Mouse (Mus musculus) olfactory bulb, adult 2 months (tissue): ENCODE data around the gene Jtb.

Source experiments
- CTCF ChIP-seq: fragments of 200-500 bp; IDR thresholded peaks from 2 replicates; pipeline ENCODE4 v1.5.1; 2012; ENCODE audit warnings: low read depth, mild to moderate bottlenecking, low read length, moderate library complexity; ENCODE audit not compliant: insufficient read depth
- POLR2A ChIP-seq: fragments of 200-500 bp; IDR thresholded peaks from 2 replicates; pipeline ENCODE4 v1.6.1; 2012; ENCODE audit warnings: mild to moderate bottlenecking, low read depth, low read length, moderate library complexity; ENCODE audit not compliant: insufficient read depth

DNA sequence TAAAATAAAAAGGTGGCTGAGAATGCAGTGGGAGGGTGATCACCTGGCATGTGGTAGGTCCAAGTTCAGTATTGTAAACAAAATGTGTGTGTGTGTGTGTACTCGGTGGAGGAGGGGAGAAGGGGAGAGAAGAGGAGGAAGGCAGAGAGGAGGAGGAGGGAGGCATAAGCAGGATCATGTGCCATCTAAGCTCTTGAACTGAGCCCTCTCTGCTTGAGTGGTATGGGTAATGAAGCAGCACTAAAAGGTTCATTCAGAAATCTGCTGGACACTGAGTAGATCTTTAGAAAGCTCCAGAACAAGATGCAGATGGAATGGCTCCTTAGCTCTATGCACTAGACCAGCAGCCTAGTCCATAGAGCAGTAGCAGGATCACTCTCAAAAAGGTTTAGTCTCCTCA, 28.5 kb upstream of the Jtb start:
- no peak for TF ChIP-seq CTCF
- TF ChIP-seq POLR2A: no peak
